Mouse (Mus musculus): ENCODE measurements around the gene Per1.
A peak's percentile ranks its signal among the peaks of the same experiment; 100 is the strongest.

The Per1 gene

DNA sequence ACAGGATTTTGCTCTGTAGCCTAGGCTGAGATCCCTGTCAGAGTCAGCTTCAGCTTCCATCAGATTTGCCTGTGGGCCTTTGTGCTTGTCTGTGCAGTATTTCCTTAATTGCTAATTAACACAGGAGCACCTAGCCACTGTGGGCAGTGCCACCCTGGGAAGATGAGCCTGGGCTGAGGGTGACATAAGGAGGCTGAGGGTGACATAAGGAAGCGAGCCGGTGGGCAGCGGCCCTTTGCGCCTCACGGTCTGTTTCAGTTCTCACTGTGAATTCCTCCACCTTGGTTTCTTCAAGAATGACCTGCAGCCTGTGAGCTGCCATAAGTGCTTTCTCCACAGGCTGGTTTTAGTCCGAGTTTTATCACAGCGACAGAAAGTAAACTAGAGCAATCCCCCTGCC, 13.4 kb upstream of the Per1 start:
- DNase-seq = no peak

- no peak for DNase-seq
Measured at GRCm38 (mm10) chr11:69085608-69086007, 9.4 kb upstream of the Per1 start.

DNA sequence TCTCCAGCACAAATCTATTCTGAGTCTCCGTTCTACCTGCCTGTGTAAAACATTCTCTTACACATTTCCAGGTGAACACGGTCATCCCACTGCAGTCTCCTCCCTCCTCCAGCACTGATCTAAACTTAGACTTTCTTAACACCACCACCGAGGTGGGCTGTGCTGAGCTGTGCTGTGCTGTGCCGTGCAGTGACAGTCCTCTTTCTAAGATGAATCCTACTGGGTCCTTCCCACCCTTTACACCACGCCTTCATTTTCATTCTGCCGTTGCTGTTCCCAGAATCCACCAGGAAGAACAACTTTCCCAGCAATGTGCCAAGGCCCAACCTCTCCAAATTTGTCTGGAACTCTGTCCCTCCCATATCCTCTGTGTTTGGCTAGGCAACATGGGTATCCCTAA, 8.6 kb upstream of the Per1 start:
- no peak for DNase-seq

DNA sequence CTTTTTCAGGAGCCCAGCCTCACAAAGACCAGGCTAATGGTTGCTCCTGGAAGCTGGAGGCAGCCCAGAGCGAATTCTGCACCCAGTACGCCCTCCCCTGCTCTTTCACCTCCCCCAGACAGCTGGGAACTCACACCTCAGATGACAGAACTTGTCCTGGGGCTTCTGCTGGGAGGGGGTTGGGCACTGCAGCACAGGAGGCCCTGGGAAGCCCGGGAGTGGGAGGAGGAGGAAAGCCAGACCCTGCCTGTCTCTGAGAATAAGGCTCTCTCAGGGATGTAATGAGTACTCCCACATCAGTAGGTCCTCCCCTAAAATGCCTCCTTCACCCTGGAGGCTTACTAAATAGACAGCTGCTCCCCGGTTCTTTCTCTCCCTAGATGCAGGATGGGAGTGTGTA, 7.9 kb upstream of the Per1 start:
- no peak for DNase-seq

- DNase-seq = peak; percentile 10
Measured at GRCm38 (mm10) chr11:69087597-69087996, 7.4 kb upstream of the Per1 start.

GRCm38 (mm10) chr11:69088103-69088855, 6.7 kb upstream of the Per1 start, which contains the start of gene Vamp2:
Gene Vamp2, plus strand, starts transcription at chr11:69088490.
- DNase-seq = peak; percentile 86

GRCm38 (mm10) chr11:69088856-69089615, 6.0 kb upstream of the Per1 start:
- DNase-seq = no peak

DNA sequence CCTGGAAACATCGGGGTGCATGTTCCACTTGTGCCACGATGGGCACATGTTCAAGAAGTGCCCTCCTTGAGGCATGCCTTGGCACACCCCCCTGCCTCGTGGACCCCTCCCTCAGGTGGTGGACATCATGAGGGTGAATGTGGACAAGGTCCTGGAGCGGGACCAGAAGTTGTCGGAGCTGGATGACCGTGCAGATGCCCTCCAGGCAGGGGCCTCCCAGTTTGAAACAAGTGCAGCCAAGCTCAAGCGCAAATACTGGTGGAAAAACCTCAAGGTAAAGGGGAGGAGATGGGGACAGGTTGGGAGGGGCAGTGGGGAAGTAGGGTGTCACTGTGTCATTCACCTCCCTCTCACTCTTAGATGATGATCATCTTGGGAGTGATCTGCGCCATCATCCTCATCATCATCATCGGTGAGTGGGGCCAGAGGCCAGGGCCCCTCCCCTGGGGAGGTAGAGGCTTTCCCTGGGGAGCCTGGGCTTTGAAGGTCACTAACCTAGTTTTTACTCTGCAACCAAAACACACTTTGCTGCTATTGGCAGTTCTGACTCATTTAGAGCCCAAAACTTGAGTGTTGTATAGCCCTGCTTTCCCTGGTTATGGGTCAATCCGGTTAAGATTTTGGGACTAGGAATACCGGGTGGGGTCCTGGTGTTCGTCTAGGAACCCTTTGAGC, 5.3 kb upstream of the Per1 start:
- peak; percentile 53 for DNase-seq

- DNase-seq = no peak
Measured at GRCm38 (mm10) chr11:69090367-69090766, 4.7 kb upstream of the Per1 start.

GRCm38 (mm10) chr11:69091566-69092385, 3.2 kb upstream of the Per1 start:
- peak; percentile 24 for DNase-seq

DNA sequence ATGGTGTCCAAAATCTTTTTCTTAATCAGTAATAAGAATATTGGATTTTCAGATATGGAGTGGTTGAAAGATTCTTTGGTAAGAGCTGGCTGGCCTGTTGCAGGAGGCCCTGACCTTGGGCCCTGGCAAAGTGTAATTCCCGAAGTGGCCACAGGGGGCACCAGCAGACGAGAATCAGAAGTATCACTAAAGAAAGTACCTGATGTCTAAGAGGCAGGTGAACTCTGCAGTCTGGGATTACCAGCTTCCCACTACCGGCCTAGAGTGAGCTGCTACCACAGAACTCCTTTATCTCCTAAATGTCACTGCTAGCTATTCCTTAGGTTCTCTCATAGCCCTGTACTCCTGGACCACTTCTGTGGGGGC, 2.6 kb upstream of the Per1 start:
- peak; percentile 91 for DNase-seq

GRCm38 (mm10) chr11:69092871-69093270, 2.1 kb upstream of the Per1 start:
- DNase-seq = peak; percentile 34

DNA sequence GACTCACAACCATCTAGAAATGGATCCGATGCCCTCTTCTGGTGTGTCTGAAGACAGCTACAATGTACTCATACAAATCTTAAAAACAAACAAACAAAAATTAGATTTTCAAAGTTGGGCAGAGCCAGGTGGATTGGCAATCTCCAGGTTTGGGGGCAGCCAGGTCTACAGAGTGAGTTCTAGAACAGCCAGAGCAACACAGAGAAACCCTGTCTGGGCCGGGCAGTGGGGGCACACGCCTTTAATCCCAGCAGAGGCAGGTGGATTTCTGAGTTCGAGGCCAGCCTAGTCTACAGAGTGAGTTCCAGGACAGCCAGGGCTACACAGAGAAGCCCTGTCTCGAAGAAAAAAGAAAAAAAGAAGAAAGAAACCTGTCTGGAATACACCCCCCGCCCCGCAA, 1.2 kb upstream of the Per1 start:
- peak; percentile 30 for DNase-seq

DNA sequence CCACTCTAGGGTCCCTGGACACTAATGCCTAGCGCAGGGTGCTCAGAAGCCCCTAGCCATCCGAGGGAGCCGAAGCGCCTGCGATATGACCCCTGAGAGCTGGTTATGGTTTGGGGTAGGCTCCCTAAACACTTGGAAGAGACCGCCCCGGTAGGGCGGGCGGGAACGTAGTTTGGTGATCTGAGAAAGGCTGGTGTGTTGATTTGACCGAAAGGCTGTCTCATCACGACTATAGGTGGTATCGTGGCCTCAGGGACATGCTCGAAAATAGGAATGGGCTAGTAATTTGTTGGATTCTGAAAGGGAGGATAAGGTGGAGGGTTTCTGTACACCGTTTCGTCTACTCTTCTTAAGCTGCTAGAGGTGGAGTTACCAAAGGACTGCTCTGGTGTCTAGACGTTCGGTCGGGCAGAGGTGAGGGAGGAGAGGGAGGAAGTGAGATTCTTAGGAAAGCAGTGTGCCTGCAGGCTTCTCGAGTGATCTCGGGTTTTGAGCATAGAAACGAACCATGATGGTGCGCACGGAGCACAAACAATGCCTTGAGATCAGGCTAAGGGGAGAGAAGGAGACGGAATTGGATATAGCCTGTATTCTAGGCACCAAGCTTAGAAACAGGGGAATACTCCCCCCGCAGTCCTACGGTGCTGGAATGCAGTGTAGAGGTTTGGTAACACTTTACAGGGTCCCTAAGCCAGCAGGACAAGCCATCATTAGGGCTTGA, 654 bp downstream of the Per1 start:
- peak; percentile 46 for DNase-seq

DNA sequence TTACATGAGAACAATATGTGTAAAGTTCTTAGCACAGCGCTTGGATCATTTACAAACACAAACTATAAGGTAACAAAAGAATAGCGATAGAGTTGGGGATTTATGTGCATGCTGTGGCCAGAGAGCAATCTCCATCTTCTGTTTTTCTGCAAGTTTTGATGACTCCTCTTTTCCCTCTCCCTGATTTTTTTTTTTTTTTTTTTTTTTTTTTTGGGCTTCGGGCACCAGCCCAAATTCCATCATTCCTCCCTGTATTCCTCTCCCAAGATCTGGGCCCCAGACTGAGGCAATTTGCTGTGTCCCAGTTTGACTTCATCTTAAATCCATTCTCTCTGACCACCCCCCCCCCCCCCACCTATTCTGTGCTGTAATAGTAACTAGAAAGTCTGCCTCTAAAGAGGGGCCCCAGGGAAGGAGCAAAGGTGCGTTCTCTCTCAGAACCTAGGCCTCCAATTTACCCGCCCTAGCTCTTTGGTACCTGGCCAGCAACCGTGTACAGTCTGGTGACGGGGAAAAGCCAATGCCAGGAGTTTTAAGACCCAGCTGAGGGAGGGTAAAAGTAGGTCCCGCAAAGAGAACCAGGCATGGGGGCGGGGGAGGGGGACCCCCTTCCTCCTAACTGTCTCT, 1.5 kb downstream of the Per1 start:
- DNase-seq = no peak

- DNase-seq = peak; percentile 99
Measured at GRCm38 (mm10) chr11:69096987-69097900, 2.2 kb downstream of the Per1 start.

DNA sequence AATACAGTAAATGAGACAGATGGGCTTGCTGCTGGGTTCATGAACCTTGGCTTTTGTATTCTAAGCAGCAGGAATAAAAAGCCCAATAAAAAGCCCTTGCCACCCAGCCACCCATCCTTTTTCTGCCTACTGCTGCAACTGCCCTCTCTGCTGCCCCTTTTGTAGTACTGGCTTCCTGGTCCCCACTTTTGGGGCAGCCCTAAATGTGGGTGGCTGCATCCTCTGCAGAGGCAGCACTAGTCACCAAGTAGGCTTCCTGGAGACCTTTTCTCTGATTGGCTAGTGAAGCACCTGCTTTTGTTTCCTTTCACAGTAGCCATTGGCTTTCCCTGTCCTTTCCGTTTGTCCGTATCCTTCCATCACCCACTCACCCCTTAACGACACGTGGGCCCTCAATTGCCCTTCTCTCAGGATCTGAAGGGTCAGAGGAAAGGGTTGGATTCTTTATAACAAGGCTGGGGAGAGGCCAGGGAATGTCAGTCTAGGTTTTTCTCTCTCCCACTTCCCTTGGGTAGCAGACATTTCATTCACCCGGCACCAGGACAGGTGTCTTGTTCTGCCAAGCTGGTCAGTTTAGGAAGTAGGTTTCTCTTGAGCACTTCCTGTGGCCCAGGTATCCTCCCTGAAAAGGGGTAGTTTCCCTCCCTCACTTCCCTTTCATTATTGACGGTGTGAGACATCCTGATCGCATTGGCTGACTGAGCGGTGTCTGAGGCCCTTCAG, 3.2 kb downstream of the Per1 start:
- no peak for DNase-seq

GRCm38 (mm10) chr11:69098762-69099091, 3.7 kb downstream of the Per1 start:
- peak; percentile 98 for DNase-seq

DNA sequence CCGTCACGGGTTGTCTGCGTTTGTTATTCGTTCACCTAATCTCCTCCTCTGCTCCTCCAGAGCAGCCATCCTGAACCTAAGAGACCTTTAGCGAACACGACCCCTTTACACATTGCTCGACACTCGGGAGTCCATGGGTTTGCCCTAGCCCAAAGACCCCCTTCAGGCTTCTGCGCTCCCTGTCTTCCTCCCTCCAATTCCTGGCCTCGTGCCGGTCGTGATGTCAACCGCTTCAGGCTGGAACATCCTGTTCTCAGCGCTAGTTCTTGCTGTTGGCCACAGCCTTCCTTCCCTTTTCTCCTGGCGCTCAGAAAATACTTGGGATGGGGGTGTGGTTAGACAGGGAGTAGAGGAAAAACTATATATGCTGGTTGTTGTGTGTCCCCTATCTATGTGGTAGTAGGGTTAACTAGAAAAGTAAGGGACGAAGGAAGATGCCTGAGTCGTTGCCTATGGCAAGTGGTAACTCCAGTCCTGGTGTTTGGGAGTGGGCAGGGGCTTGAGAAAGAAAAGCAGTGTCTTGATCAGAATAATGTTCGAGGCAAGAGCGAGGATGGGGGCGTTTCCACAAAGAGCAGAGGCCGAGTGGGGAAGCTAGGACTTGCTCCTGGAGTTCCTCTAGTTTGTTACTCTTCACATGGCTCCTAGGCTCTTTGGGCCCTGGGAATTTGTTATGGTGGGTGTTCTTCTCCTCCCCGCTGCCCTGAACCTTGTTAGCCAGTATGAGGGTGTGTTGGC, 4.3 kb downstream of the Per1 start:
- DNase-seq = peak; percentile 72

All from kidney, adult 11 months (tissue).